Mouse (Mus musculus) C2C12 (cell line): Measurements from ENCODE around the gene Pik3ap1.

Source experiments
- CTCF ChIP-seq: IDR thresholded peaks from one replicate; pipeline ENCODE4 v1.5.1; 2011; ENCODE audit not compliant: control insufficient read depth, insufficient read depth, insufficient read length
- MAX ChIP-seq: IDR thresholded peaks from one replicate; pipeline ENCODE4 v1.6.1; 2011; ENCODE audit warnings: mild to moderate bottlenecking, control low read depth

- TF ChIP-seq CTCF (no peak), MAX (no peak)
Measured at GRCm38 (mm10) chr19:41349624-41350023, 35.3 kb downstream of the Pik3ap1 start.
